Mouse (Mus musculus): ENCODE measurements around the gene Whrn. TPM values are rescaled to one million over a fixed set of nuclear protein-coding genes. Genes with fewer than 3 reads are reported as not detected.

Gene Whrn
- polyA plus RNA-seq, 1 experiment, result 12.9 TPM

- DNase-seq (ENCODE audit: low read depth), result no peak
These were observed 113.0 kb downstream of the Whrn start for GRCm38 (mm10) chr4:63382676-63383369.

- no peak for DNase-seq (ENCODE audit: low read depth)
These were observed 118.3 kb downstream of the Whrn start for GRCm38 (mm10) chr4:63377483-63377882.

DNA sequence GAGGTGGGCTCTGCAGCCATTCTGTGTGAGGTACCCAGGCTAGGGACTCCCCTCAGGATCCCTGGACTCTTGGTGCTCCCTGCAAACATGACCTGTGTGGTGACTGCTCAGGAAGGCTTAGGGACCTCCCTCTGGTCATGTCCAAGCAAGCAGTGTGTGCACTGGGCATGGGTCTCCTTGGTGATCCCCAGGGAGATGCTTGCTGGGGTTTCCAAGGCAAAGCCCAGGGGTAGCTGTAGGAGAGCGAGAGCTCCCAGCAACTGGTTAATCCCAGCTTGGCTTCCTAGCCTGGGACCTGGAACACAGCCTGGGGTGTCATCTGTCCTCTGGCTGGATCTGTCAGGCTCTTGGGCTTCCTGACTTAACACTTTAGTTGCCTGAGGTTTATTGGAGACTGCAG, 120.4 kb downstream of the Whrn start:
- DNase-seq (ENCODE audit: low read depth), result no peak

- DNase-seq (ENCODE audit: low read depth), result no peak
These were observed 121.5 kb downstream of the Whrn start for GRCm38 (mm10) chr4:63374331-63374730.

DNA sequence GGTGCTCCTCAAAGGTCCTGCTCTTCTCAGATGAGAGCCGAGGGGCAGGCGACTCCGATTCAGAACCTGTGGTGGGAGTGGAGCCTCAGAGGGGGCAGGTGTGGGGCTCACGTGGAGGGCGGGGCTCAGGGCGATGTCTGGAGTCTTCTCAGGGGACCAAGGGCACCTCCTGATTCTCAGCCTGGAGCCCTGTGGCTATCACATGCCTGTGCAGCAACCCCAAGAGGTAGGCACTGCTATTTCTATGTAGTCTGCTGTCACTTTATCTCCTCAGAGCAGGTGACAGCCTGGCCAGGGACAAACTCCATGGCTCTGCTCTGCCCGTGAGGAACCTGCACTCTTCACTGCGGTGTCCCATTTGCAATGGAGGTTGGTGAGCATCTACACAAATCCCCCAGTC, 122.4 kb downstream of the Whrn start:
- no peak for DNase-seq (ENCODE audit: low read depth)

DNA sequence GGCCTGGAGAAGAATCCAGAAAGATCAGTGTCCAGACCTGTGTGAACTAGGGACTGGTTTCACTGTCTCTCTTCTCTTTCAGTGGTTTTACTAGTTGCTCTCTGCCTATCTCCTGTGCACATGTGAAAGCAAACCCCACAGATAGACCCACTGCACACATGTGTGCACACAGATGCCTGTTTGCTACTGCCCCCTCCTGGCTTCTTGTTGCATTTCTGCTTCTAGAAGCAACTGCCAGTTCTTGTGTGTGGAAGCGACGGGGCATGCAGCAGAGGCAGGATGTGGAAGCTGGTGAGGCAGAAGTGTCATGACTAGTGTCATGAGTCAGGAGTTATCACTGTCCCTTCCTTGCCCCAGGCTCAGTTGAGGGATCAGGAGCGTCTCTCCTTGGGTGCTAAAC, 123.9 kb downstream of the Whrn start:
- no peak for DNase-seq (ENCODE audit: low read depth)

DNA sequence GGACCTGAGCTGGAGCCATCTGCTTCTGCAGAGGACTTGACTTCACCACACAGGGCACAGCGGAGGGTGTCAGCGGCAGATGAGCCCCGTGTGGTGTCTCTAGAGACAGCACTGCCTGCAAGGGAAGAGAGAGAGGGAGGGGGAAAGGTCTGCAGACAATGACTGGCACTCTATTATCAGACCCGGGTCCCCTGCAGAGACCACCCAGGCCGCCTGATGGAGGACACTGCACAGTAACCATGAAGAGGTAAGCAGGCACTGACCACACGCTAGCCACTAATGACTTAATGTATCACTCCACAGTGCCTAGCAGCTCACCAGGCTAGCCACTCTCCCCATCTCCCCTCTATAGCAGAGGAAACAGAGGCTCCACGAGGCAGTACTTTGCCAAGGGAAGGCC, 124.9 kb downstream of the Whrn start:
- no peak for DNase-seq (ENCODE audit: low read depth)

GRCm38 (mm10) chr4:63368577-63368976, 127.2 kb downstream of the Whrn start:
- DNase-seq (ENCODE audit: low read depth), result no peak

Other genes with a start within 250 kb of the Whrn start
- gene Orm1, start 151.4 kb downstream of the Whrn start, polyA plus RNA-seq (2012; rRNA removed), result 73.9 and 228 TPM in 2 replicates
- gene Orm3, start 139.8 kb downstream of the Whrn start, polyA plus RNA-seq (2012; rRNA removed), result 1.2 and 1.5 TPM in 2 replicates
- gene Orm2, start 133.5 kb downstream of the Whrn start, polyA plus RNA-seq (2012; rRNA removed), result 0.84 and 2.9 TPM in 2 replicates
- gene Akna, start 92.6 kb downstream of the Whrn start, polyA plus RNA-seq (2012; rRNA removed), result 4.0 and 5.2 TPM in 2 replicates
- gene Atp6v1g1, start 48.8 kb upstream of the Whrn start, polyA plus RNA-seq (2012; rRNA removed), result 90.6 and 126 TPM in 2 replicates
- gene Tmem268, start 62.8 kb upstream of the Whrn start, polyA plus RNA-seq (2012; rRNA removed), result 21.0 and 25.8 TPM in 2 replicates
- not detected in 2 replicates for gene Gm11213, start 109.3 kb upstream of the Whrn start, polyA plus RNA-seq (2012; rRNA removed)
- gene Tex48, start 126.4 kb upstream of the Whrn start, polyA plus RNA-seq (2012; rRNA removed), result 1.2 and 2.4 TPM in 2 replicates
- not detected in 2 replicates for gene Gm11214, start 167.4 kb upstream of the Whrn start, polyA plus RNA-seq (2012; rRNA removed)
- 0.19 and 0.22 TPM in 2 replicates for gene Tnfsf15, start 249.1 kb upstream of the Whrn start, polyA plus RNA-seq (2012; rRNA removed)

All from gonadal fat pad, adult 2 months (tissue).